Mouse (Mus musculus): Measurements from ENCODE around the gene Adcy2. TPM values are rescaled to one million over a fixed set of nuclear protein-coding genes. Genes with fewer than 3 reads are reported as not detected.

Adcy2 gene
- total RNA-seq (2021): 100 to 1,000 TPM; 120 to 122 TPM
- long read RNA-seq, full-length matches to known transcripts: 167 of 232 reads
- long read RNA-seq, partial matches to known transcripts: 28 of 232 reads
- long read RNA-seq, other reads (novel, unspliced or antisense): 37 of 232 reads

DNA sequence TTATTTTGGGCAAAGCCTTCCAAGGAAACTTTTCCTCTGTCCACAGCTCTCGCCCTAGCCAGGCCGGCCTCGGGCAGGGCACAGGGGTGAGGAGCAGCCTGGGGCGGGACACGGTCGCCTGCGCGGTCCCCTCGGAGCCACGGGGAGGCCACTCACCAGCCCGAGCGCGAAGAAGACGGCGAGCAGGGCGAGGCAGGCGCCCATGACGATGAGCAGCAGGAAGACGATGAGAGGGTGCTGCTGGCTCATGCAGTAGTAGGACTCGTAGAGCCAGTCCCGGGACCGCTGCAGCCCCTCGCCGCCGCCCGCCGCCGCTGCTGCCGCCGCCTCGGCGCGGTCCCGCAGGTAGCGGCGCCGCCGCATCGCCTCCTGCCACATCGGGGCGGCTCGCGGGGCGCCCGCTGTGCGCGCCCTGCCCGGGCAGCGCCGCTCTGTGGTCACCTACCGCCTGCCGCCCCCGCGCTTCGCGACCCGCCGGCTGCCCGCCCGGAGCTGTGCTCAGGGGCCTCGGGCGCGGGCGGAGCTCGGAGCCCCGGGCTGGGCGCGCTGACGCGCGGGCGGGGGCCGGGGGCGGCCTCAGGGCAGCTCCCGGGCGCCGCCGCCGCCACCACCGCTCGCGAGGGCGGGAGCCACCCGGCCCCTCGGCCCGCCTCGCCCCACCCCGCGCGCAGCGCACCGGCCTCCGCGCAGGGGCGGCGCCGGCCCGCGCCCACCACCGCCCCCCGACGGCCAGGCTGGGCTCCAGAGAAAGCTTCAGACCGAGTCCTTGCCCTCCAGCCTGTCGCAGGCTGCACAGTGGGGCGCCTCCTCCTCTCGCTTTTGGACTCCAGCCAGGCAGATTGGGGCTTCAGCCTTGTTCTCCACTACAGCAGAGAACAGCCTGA lies at the start of gene Adcy2:
Gene Adcy2 (minus strand): TSS at position 624 of the 884 bp plus-strand sequence.
- peak; percentile 43 to 70 for DNase-seq (ENCODE audit: low spot score in 2 of 2)

GRCm38 (mm10) chr13:69036991-69037597 lies 37.8 kb upstream of the Adcy2 start:
- peak in 1 of 2 experiments; percentile 40 for DNase-seq (ENCODE audit: low spot score in 2 of 2)

GRCm38 (mm10) chr13:69034621-69035020 lies 35.3 kb upstream of the Adcy2 start:
- peak in 1 of 2 experiments; percentile 19 for DNase-seq (ENCODE audit: low spot score in 2 of 2)

- DNase-seq (ENCODE audit: low spot score in 2 of 2): no peak
Observed at GRCm38 (mm10) chr13:69033532-69033931, 34.2 kb upstream of the Adcy2 start.

- no peak for DNase-seq (ENCODE audit: low spot score in 2 of 2)
Observed at GRCm38 (mm10) chr13:69029078-69029757, 29.9 kb upstream of the Adcy2 start.

DNA sequence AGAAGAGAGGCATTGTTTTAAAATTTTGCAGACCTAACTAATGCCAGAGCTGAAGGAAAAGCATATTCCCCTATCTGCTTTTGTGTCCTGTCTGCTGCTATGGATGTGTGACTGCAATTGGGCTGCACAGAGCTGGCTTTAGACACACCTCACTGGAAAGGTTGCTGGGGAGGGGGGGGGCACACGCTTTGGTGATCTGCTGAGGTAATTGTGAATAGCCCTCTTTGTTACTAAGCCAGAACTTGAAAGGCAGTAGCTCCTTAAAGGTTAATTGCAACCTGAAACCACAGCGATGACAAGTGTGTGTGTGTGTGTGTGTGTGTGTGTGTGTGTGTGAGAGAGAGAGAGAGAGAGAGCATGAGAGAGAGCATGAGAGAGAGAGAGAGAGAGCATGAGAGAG lies 25.6 kb upstream of the Adcy2 start:
- no peak for DNase-seq (ENCODE audit: low spot score in 2 of 2)

GRCm38 (mm10) chr13:69023239-69023638 lies 23.9 kb upstream of the Adcy2 start:
- no peak for DNase-seq (ENCODE audit: low spot score in 2 of 2)

GRCm38 (mm10) chr13:69020574-69020973 lies 21.2 kb upstream of the Adcy2 start:
- DNase-seq (ENCODE audit: low spot score in 2 of 2): no peak

GRCm38 (mm10) chr13:69006915-69007314 lies 7.6 kb upstream of the Adcy2 start:
- no peak for DNase-seq (ENCODE audit: low spot score in 2 of 2)

DNA sequence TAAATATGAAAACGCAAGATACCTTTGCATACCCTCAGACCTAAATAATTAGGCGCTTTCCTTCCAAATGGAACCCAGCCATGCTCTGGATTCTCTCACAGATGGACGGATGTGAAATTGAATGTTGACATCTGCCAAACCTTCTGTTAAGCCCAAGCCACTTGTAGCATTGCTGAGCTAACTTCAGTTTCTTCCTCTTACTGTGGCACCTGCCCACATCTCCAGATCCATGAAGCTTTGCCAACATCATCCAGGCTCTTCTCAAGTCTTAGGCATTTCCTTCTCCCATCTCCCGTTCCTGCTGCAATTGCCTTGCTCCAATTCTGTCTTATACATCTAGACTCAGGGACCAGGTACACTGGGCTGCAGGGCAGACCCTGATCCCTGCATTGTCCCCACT lies 6.8 kb upstream of the Adcy2 start:
- peak; percentile 28 to 67 for DNase-seq (ENCODE audit: low spot score in 2 of 2)

GRCm38 (mm10) chr13:69004406-69004805 lies 5.1 kb upstream of the Adcy2 start:
- no peak for DNase-seq (ENCODE audit: low spot score in 2 of 2)

DNA sequence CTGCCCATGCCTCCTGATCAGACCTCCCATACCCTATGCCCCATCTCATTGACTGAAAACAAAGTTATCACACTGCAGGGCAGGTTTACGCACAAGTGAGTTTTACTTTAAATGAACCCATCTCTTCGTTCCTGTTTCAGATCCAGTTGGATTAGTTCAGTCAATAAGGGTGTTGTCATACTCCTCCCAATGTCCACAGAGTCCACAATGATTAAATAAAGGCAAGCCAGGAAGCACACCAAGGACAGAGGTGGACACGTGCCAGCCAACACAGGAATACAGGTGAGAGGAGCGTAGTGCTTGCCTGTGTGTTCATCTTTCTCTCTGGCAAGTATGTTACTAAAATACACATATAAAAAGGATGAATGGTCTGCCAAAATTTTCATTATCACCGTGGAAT lies 3.3 kb upstream of the Adcy2 start:
- no peak for DNase-seq (ENCODE audit: low spot score in 2 of 2)

DNA sequence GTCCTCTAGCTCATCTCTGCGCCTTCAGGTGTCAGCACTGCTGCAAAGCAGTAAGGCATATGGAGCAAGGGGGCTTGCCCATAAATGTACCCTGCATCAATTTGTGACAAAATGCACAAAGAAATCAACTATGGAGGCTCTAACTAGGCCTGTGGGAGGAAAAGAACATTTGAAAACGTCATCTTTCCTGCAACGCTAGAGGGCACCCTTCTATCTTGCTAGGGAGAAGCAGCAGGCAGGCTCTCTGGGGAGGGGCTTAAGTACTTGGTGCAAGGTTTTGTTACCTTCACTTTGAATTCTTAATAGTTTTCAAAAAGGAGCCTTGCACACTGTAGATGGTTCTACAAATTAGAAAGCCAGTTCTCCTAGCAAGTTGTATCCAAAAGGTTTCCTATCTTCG lies 2.8 kb upstream of the Adcy2 start:
- DNase-seq (ENCODE audit: low spot score in 2 of 2): peak; percentile 56 to 86

- DNase-seq (ENCODE audit: low spot score in 2 of 2): no peak
Observed at GRCm38 (mm10) chr13:68999826-69000225, 485 bp upstream of the Adcy2 start.

DNA sequence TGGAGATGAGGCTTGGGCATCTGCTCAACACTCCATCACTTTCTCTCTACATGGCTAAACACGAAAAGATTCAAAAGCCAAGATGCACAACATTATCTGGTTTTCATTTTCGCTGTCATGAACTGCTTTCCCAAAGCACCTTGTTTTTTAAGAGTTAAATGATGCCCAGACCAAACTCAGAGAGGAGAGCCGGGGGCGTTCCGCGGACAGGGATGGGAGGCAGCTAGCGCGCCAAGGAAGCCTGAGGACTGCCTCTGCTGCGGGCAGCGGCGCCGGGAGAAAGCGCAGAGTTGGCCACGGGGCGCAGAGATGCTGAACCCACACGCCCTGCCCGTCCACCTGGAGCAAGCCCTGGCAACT lies 803 bp downstream of the Adcy2 start:
- peak in 1 of 2 experiments; percentile 47 for DNase-seq (ENCODE audit: low spot score in 2 of 2)

GRCm38 (mm10) chr13:68997821-68998551 lies 1.4 kb downstream of the Adcy2 start:
- peak; percentile 7 to 51 for DNase-seq (ENCODE audit: low spot score in 2 of 2)

DNA sequence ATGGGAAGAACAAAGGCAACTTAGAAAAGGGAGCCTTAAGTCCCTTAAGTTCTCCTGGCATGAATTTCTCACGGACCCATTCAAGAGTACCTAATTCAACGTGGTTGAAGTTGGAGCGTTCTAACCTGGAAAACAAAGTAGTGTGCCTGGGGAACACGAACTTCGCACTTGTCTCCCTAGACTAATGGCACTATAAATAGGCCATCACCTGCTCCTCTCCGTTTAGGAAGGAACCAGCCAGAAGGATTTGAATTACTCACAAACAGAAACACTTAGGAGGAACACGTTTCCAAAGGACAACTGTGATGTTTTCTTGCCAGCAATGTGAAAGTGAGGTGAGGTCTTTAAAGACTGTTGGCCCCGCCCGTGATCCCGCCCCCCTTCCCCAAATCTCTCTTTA lies 2.0 kb downstream of the Adcy2 start:
- DNase-seq (ENCODE audit: low spot score in 2 of 2): no peak

- no peak for DNase-seq (ENCODE audit: low spot score in 2 of 2)
Observed at GRCm38 (mm10) chr13:68996661-68997060, 2.7 kb downstream of the Adcy2 start.

- DNase-seq (ENCODE audit: low spot score in 2 of 2): no peak
Observed at GRCm38 (mm10) chr13:68985789-68986188, 13.6 kb downstream of the Adcy2 start.

- no peak for DNase-seq (ENCODE audit: low spot score in 2 of 2)
Observed at GRCm38 (mm10) chr13:68984000-68984399, 15.3 kb downstream of the Adcy2 start.

GRCm38 (mm10) chr13:68981048-68981447 lies 18.3 kb downstream of the Adcy2 start:
- no peak for DNase-seq (ENCODE audit: low spot score in 2 of 2)
